Mouse (Mus musculus) lung, embryonic 15.5 days (tissue): ENCODE measurements around the gene Cbr4. TPM values are rescaled to one million over a fixed set of nuclear protein-coding genes. Genes with fewer than 3 reads are reported as not detected.

Source experiments
- ATAC-seq: fragments of 200-750 bp; cut with Nextera tagmentation; 2 replicates; pipeline ENCODE4 v1.8.0; 2017; ENCODE audit warnings: moderate number of reproducible peaks, borderline replicate concordance; ENCODE audit not compliant: low FRiP score, low TSS enrichment; ENCODE audit errors: extremely low read depth
- H3K27ac ChIP-seq: fragments of 300-500 bp; sonication (generic); 2 replicates; pipeline ENCODE4 v1.5.1; 2015; ENCODE audit warnings: moderate library complexity, mild to moderate bottlenecking, inconsistent platforms
- H3K27me3 ChIP-seq: fragments of 300-500 bp; sonication (generic); 2 replicates; pipeline ENCODE4 v1.6.1; 2015; ENCODE audit warnings: inconsistent platforms
- H3K36me3 ChIP-seq: fragments of 300-500 bp; sonication (generic); 2 replicates; pipeline ENCODE4 v1.6.1; 2015; ENCODE audit warnings: inconsistent platforms
- H3K4me1 ChIP-seq: fragments of 300-500 bp; sonication (generic); 2 replicates; pipeline ENCODE4 v1.6.1; 2015; ENCODE audit warnings: inconsistent platforms
- H3K4me2 ChIP-seq: fragments of 300-500 bp; sonication (generic); 2 replicates; pipeline ENCODE4 v1.6.1; 2015; ENCODE audit warnings: inconsistent platforms, mild to moderate bottlenecking, moderate library complexity
- H3K4me3 ChIP-seq: fragments of 300-500 bp; sonication (generic); 2 replicates; pipeline ENCODE4 v1.5.1; 2015; ENCODE audit warnings: mild to moderate bottlenecking, inconsistent platforms
- H3K9ac ChIP-seq: fragments of 300-500 bp; sonication (generic); 2 replicates; pipeline ENCODE4 v1.6.1; 2015; ENCODE audit warnings: inconsistent platforms
- H3K9me3 ChIP-seq: fragments of 300-500 bp; sonication (generic); 2 replicates; pipeline ENCODE4 v1.6.1; 2016; ENCODE audit warnings: inconsistent platforms
- WGBS: fragments of 180-500 bp; shearing (Covaris S2); methylation state at CpG from one replicate; pipeline ENCODE4 v1.1.7; 2015; 5-methylcytosine and 5-hydroxymethylcytosine counted together
- polyA plus RNA-seq: library from polyadenylated mRNA; unstranded; fragments of >200 nt; fragmentation: Nextera tagmentation; extraction: Ambion mirVana; gene quantifications from 2 replicates; pipeline ENCODE4 v1.2.1, GENCODE M21; 2015

The Cbr4 gene
- polyA plus RNA-seq, 1 experiment from 2014 or later = 31.7 TPM

- no peak overlapping the region for H3K4me2 ChIP-seq
- H3K4me1 ChIP-seq = peaks cover 46% of the 10 kb centered on the region
- 0 out of 2 replicates have a peak, but pooled peaks cover under 1% of the 10 kb centered on the region for H3K36me3 ChIP-seq
- no peak for ATAC-seq
- H3K27ac ChIP-seq = no peak overlapping the region
- H3K4me3 ChIP-seq = no peak overlapping the region
- H3K9ac ChIP-seq = no peak overlapping the region
- no peaks in the 10 kb centered on the region for H3K9me3 ChIP-seq
- 72% methylated on average over 6 of the region's 6 CpGs for WGBS
- no peaks in the 10 kb centered on the region for H3K27me3 ChIP-seq
These were observed 67.8 kb downstream of the Cbr4 start for GRCm38 (mm10) chr8:61555343-61555742.

- 43% methylated on average over 8 of the region's 8 CpGs for WGBS
- Histone ChIP-seq H3K9me3 (no peaks in the 10 kb centered on the region), H3K27me3 (no peaks in the 10 kb centered on the region), H3K4me2 (no peak overlapping the region), H3K4me1 (peaks cover 51% of the 10 kb centered on the region), H3K27ac (no peak overlapping the region), H3K36me3 (no peaks in the 10 kb centered on the region), H3K9ac (no peak overlapping the region), H3K4me3 (no peak overlapping the region)
- no peak for ATAC-seq
These were observed 68.7 kb downstream of the Cbr4 start for GRCm38 (mm10) chr8:61556219-61556618.
